Mouse (Mus musculus): ENCODE measurements at regions not wholly inside any gene's neighbourhood (a gene's known extent, or its start where the extent isn't known, plus 50 kb on each side); places are given as distances from the start of the nearest gene placed in this dataset.

DNA sequence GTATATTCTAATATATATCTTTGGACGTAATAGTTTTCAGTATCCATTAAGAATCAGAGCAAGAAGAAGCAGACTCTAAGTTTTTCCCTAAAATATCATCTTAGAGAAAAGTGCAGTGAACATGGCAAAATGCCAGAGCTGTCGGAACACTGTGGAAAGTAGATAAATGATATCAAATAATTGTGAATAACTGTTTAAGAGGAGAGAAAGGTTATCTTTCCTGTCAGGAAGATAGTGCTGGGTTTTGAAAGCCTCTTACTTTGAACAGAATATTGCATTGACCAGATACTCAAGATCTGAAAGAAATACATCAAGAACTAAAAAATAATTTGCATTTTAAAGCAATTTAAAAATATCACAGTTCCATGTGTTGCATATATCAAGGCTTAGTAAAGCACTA, 1549.2 kb downstream of the Pcdh18 start:
- WGBS = 69% methylated on average over 2 of the region's 2 CpGs
- Histone ChIP-seq H3K27ac (ENCODE audit: low read depth, low read length) (no peak overlapping the region), H3K4me3 (ENCODE audit: low read depth, low read length) (no peak overlapping the region), H3K36me3 (ENCODE audit: insufficient read depth) (no peaks in the 10 kb centered on the region), H3K9me3 (ENCODE audit: low read length) (no peaks in the 10 kb centered on the region), H3K9ac (no peak overlapping the region), H3K27me3 (ENCODE audit: insufficient read depth, low read length) (no peaks in the 10 kb centered on the region), H3K4me1 (ENCODE audit: insufficient read depth) (no peaks in the 10 kb centered on the region), H3K4me2 (ENCODE audit: low read depth) (no peak overlapping the region)
- TF ChIP-seq CTCF (IDR thresholded peaks at IDR 0.05; ENCODE audit: low read depth) = no peak
- ATAC-seq (no peak), DNase-seq (peak; percentile 10)

DNA sequence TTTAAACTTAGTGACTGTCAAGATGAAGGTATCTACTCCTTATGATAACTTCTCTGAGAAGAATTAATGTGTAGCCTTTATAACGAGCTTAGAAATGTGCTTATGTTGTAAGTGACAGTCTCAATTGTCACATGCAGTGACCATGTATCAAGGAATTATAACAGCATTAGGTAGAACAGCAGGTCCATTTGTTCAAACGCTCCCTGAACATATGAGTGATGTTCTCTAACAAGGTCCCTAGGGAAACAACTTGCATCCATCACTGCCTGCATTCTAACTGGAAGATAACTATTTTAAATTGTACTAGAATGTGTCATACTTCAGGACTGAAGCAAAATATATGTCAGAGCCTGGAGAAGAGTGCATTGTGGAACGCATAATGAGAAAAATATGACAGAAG, 1562.8 kb downstream of the Pcdh18 start:
- no peak for TF ChIP-seq CTCF (IDR thresholded peaks at IDR 0.05; ENCODE audit: low read depth)
- ATAC-seq = no peak
- DNase-seq = no peak
- Histone ChIP-seq H3K36me3 (ENCODE audit: insufficient read depth) (no peaks in the 10 kb centered on the region), H3K9ac (no peak overlapping the region), H3K27ac (ENCODE audit: low read depth, low read length) (no peak overlapping the region), H3K9me3 (ENCODE audit: low read length) (no peaks in the 10 kb centered on the region), H3K4me2 (ENCODE audit: low read depth) (no peak overlapping the region), H3K27me3 (ENCODE audit: insufficient read depth, low read length) (no peaks in the 10 kb centered on the region), H3K4me3 (ENCODE audit: low read depth, low read length) (no peak overlapping the region), H3K4me1 (ENCODE audit: insufficient read depth) (no peaks in the 10 kb centered on the region)
- 58% methylated on average over 3 of the region's 3 CpGs for WGBS

DNA sequence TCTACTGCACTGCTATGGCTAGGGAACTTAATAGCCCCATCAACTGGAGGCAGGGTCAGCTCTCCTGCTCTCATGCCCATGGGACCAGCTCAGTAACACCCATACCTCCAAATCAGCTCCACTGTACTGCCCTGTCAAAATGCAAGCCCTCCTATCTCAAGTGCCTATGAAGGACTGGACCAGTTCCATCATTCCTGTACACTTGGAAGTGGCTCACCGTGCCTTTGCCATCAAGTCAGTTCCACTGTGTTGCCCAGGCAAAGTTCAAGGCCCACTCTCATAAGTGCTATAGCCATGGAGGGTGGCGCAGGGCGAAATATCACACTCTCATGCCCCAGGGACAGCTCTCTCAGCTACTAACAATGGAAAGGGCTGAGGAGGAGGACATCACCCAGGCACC, 1612.2 kb downstream of the Pcdh18 start:
- Histone ChIP-seq H3K4me2 (ENCODE audit: low read depth) (no peak overlapping the region), H3K4me1 (ENCODE audit: insufficient read depth) (no peaks in the 10 kb centered on the region), H3K9me3 (ENCODE audit: low read length) (no peaks in the 10 kb centered on the region), H3K36me3 (ENCODE audit: insufficient read depth) (no peaks in the 10 kb centered on the region), H3K27ac (ENCODE audit: low read depth, low read length) (no peak overlapping the region), H3K9ac (no peak overlapping the region), H3K27me3 (ENCODE audit: insufficient read depth, low read length) (no peaks in the 10 kb centered on the region), H3K4me3 (ENCODE audit: low read depth, low read length) (no peak overlapping the region)
- DNase-seq (no peak), ATAC-seq (no peak)
- 96% methylated on average over 3 of the region's 3 CpGs for WGBS
- no peak for TF ChIP-seq CTCF (IDR thresholded peaks at IDR 0.05; ENCODE audit: low read depth)

DNA sequence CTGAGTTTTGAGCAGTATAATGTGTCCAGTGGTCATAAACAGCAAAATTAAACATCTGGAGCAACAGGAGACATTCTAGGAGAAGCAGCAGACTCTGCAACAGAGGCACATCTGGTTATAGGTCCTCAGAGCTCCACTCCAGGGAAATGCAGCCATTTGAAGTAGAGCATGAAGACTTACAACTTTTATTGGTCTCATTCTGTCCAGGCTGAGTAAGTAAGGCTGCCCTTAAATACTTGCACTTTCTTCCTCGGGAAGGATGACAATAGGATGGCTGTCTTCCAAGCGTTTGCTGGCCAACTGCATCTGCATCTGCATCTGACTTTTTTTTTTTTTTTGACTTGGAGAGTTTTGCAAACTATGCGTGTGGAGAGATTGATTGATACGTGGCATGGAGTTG, 1622.2 kb downstream of the Pcdh18 start:
- Histone ChIP-seq H3K4me3 (ENCODE audit: low read depth, low read length) (no peak overlapping the region), H3K4me1 (ENCODE audit: insufficient read depth) (no peaks in the 10 kb centered on the region), H3K36me3 (ENCODE audit: insufficient read depth) (no peaks in the 10 kb centered on the region), H3K4me2 (ENCODE audit: low read depth) (no peak overlapping the region), H3K27ac (ENCODE audit: low read depth, low read length) (no peak overlapping the region), H3K27me3 (ENCODE audit: insufficient read depth, low read length) (no peaks in the 10 kb centered on the region), H3K9ac (no peak overlapping the region), H3K9me3 (ENCODE audit: low read length) (no peaks in the 10 kb centered on the region)
- WGBS = 79% methylated on average over 4 of the region's 4 CpGs
- DNase-seq = no peak
- TF ChIP-seq CTCF (IDR thresholded peaks at IDR 0.05; ENCODE audit: low read depth) = no peak
- ATAC-seq = no peak

DNA sequence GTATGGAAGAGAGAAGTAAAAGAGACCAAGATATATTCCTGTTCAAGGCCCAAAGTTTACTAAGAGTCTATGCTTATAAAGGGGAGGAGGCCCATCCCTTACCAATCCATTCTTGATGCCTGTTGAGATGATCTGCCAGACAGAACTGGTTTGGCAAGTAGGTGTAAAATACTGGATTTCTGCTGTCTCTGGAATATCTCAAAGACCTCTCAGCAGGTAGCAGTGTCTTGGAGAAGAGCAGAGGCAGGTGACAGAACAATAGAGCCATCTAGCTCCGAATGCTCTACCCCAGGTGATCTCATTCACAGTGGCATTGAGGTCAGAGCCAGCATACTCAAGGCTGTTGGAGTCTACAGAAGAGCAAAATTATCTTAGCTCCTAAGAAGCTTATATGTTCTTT, 1632.9 kb downstream of the Pcdh18 start:
- H3K9ac ChIP-seq = no peak overlapping the region
- H3K36me3 ChIP-seq (ENCODE audit: insufficient read depth) = no peaks in the 10 kb centered on the region
- no peak for DNase-seq
- no peaks in the 10 kb centered on the region for H3K4me1 ChIP-seq (ENCODE audit: insufficient read depth)
- no peak for ATAC-seq
- 62% methylated on average over 1 of the region's 1 CpGs for WGBS
- no peak overlapping the region for H3K27ac ChIP-seq (ENCODE audit: low read depth, low read length)
- H3K27me3 ChIP-seq (ENCODE audit: insufficient read depth, low read length) = no peaks in the 10 kb centered on the region
- no peaks in the 10 kb centered on the region for H3K9me3 ChIP-seq (ENCODE audit: low read length)
- no peak for TF ChIP-seq CTCF (IDR thresholded peaks at IDR 0.05; ENCODE audit: low read depth)
- H3K4me3 ChIP-seq (ENCODE audit: low read depth, low read length) = no peak overlapping the region
- no peak overlapping the region for H3K4me2 ChIP-seq (ENCODE audit: low read depth)

GRCm38 (mm10) chr3:48100847-48101246, 1652.8 kb upstream of the Pabpc4l start:
- WGBS = 98% methylated on average over 1 of the region's 1 CpGs
- no peak for TF ChIP-seq CTCF (IDR thresholded peaks at IDR 0.05; ENCODE audit: low read depth)

DNA sequence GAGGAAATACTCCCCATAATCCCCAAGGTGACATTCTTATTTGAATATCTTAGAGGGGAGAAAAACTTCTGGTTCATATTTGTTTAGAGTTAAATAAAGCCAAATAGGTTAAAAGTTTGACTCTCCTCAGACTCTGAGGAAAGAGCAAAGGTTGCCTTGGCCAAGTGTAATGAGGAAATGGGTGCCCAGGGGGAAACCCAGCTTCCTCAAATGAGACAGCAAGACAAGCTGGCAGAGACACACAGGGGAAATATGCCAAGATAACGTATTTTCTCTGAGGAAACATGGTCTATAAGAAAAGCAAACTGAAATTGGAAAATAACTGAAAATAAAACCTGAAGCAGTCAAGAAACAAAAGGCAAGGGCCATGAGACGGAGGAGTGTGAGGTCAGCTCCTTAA, 1632.6 kb upstream of the Pabpc4l start:
- ATAC-seq (no peak), DNase-seq (no peak)
- no peak for TF ChIP-seq CTCF (IDR thresholded peaks at IDR 0.05; ENCODE audit: low read depth)
- Histone ChIP-seq H3K4me3 (ENCODE audit: low read depth, low read length) (no peak overlapping the region), H3K36me3 (ENCODE audit: insufficient read depth) (no peaks in the 10 kb centered on the region), H3K4me1 (ENCODE audit: insufficient read depth) (no peaks in the 10 kb centered on the region), H3K27ac (ENCODE audit: low read depth, low read length) (no peak overlapping the region), H3K9ac (no peak overlapping the region), H3K27me3 (ENCODE audit: insufficient read depth, low read length) (no peaks in the 10 kb centered on the region), H3K9me3 (ENCODE audit: low read length) (no peaks in the 10 kb centered on the region), H3K4me2 (ENCODE audit: low read depth) (no peak overlapping the region)
- WGBS = 69% methylated on average over 2 of the region's 2 CpGs

More at GRCm38 (mm10) chr3:48100847-48101246, 1652.8 kb upstream of the Pabpc4l start:
- no peaks in the 10 kb centered on the region for H3K9me3 ChIP-seq (ENCODE audit: low read length)
- H3K4me2 ChIP-seq (ENCODE audit: low read depth) = no peak overlapping the region
- H3K4me1 ChIP-seq (ENCODE audit: insufficient read depth) = no peaks in the 10 kb centered on the region
- no peaks in the 10 kb centered on the region for H3K27me3 ChIP-seq (ENCODE audit: insufficient read depth, low read length)
- no peak overlapping the region for H3K9ac ChIP-seq
- ATAC-seq (no peak), DNase-seq (no peak)
- H3K36me3 ChIP-seq (ENCODE audit: insufficient read depth) = no peaks in the 10 kb centered on the region
- no peak overlapping the region for H3K4me3 ChIP-seq (ENCODE audit: low read depth, low read length)
- no peak overlapping the region for H3K27ac ChIP-seq (ENCODE audit: low read depth, low read length)

GRCm38 (mm10) chr3:48075306-48075705, 1627.3 kb upstream of the Pabpc4l start:
- Histone ChIP-seq H3K4me1 (ENCODE audit: insufficient read depth) (no peaks in the 10 kb centered on the region), H3K27ac (ENCODE audit: low read depth, low read length) (no peak overlapping the region), H3K36me3 (ENCODE audit: insufficient read depth) (no peaks in the 10 kb centered on the region), H3K9ac (no peak overlapping the region), H3K4me3 (ENCODE audit: low read depth, low read length) (no peak overlapping the region), H3K27me3 (ENCODE audit: insufficient read depth, low read length) (no peaks in the 10 kb centered on the region), H3K4me2 (ENCODE audit: low read depth) (no peak overlapping the region), H3K9me3 (ENCODE audit: low read length) (no peaks in the 10 kb centered on the region)
- no peak for TF ChIP-seq CTCF (IDR thresholded peaks at IDR 0.05; ENCODE audit: low read depth)
- DNase-seq = no peak
- peak; percentile 36; the same call in 1 of the 2 replicates for ATAC-seq
- WGBS = 38% methylated on average over 2 of the region's 2 CpGs

Data from forebrain, postnatal 0 days (tissue).